Mouse (Mus musculus) embryonic fibroblast, embryonic 13.5 days (primary cell): ENCODE results near the gene Fam173a. TPM values are rescaled to one million over a fixed set of nuclear protein-coding genes. Genes with fewer than 3 reads are reported as not detected.

ENCODE experiments used
- H3K27ac ChIP-seq: 2 replicates; pipeline ENCODE4 v1.5.1; 2012; ENCODE audit warnings: low read length, control low read depth, inconsistent platforms; ENCODE audit not compliant: insufficient read depth
- H3K4me1 ChIP-seq: 2 replicates; pipeline ENCODE4 v1.6.1; 2011; ENCODE audit warnings: low read length; ENCODE audit not compliant: control insufficient read depth, insufficient read depth
- H3K4me3 ChIP-seq: 2 replicates; pipeline ENCODE4 v1.5.1; 2011; ENCODE audit warnings: mild to moderate bottlenecking, control low read depth, low read length; ENCODE audit not compliant: insufficient read depth
- CTCF ChIP-seq: IDR thresholded peaks from 2 replicates; pipeline ENCODE4 v1.5.1; 2011; ENCODE audit warnings: mild to moderate bottlenecking, control low read depth, low read length, moderate library complexity, borderline replicate concordance; ENCODE audit not compliant: insufficient read depth
- POLR2A ChIP-seq: IDR thresholded peaks from 2 replicates; pipeline ENCODE4 v1.6.1; 2011; ENCODE audit warnings: low read depth, mild to moderate bottlenecking, control low read depth, low read length, moderate library complexity
- polyA plus RNA-seq: library from polyadenylated mRNA; stranded (reverse); fragments of >200 nt; gene quantifications from 2 replicates; pipeline ENCODE4 v1.2.4, GENCODE M21; 2011; ENCODE audit warnings: low read depth; ENCODE audit not compliant: missing spikeins, insufficient read length

The Fam173a gene
- polyA plus RNA-seq, 1 experiment, result 25.4 TPM

- no peak overlapping the region for H3K4me3 ChIP-seq
- no peak overlapping the region for H3K27ac ChIP-seq
- TF ChIP-seq POLR2A (peak; percentile 8), CTCF (no peak)
- H3K4me1 ChIP-seq, result peaks cover 14% of the 10 kb centered on the region
Measured at GRCm38 (mm10) chr17:25835301-25835700, 42.6 kb upstream of the Fam173a start.

GRCm38 (mm10) chr17:25834595-25835222, 42.0 kb upstream of the Fam173a start:
- H3K4me1 ChIP-seq, result peaks cover 14% of the 10 kb centered on the region
- peak overlapping the region; percentile 69; the same call in 1 of the 2 replicates for H3K4me3 ChIP-seq
- H3K27ac ChIP-seq, result no peak overlapping the region
- TF ChIP-seq CTCF, result no peak
- 0 out of 2 replicates have a peak, but pooled peaks have one; percentile 8 for TF ChIP-seq POLR2A

- H3K4me3 ChIP-seq, result peak overlapping the region; percentile 69
- H3K27ac ChIP-seq, result peak overlapping the region; percentile 94; the same call in 1 of the 2 replicates
- TF ChIP-seq POLR2A (no peak), CTCF (no peak)
- peaks cover 14% of the 10 kb centered on the region for H3K4me1 ChIP-seq
Measured at GRCm38 (mm10) chr17:25833961-25834594, 41.4 kb upstream of the Fam173a start.

- peak within 1 kb of the TSS; percentile 86 for H3K4me3 ChIP-seq
- H3K4me1 ChIP-seq, result peaks cover 14% of the 10 kb centered on the region
- peak within 1 kb of the TSS; percentile 94 for H3K27ac ChIP-seq
- no peak for TF ChIP-seq CTCF
- TF ChIP-seq POLR2A, result peak; percentile 23; the same call in 1 of the 2 replicates
Measured at GRCm38 (mm10) chr17:25833291-25833663, 40.6 kb upstream of the Fam173a start, which contains the start of gene Stub1. Stub1 (minus strand) TSS chr17:25833404.

- H3K4me3 ChIP-seq, result peak overlapping the region; percentile 86
- peak overlapping the region; percentile 94 for H3K27ac ChIP-seq
- TF ChIP-seq CTCF, result no peak
- peak; percentile 83 for TF ChIP-seq POLR2A
- H3K4me1 ChIP-seq, result peaks cover 14% of the 10 kb centered on the region
Measured at GRCm38 (mm10) chr17:25832436-25833290, 40.0 kb upstream of the Fam173a start.

- peak; percentile 22 for TF ChIP-seq POLR2A
- no peak for TF ChIP-seq CTCF
- Histone ChIP-seq H3K27ac (peak overlapping the region; percentile 77), H3K4me1 (peaks cover 12% of the 10 kb centered on the region), H3K4me3 (peak overlapping the region; percentile 86)
Measured at GRCm38 (mm10) chr17:25831451-25832281, 39.0 kb upstream of the Fam173a start.

- Histone ChIP-seq H3K27ac (no peak overlapping the region), H3K4me3 (peak overlapping the region; percentile 86), H3K4me1 (peaks cover 7% of the 10 kb centered on the region)
- no peak for TF ChIP-seq CTCF
- TF ChIP-seq POLR2A, result peak; percentile 23; the same call in 1 of the 2 replicates
Measured at GRCm38 (mm10) chr17:25830806-25831431, 38.2 kb upstream of the Fam173a start.

- TF ChIP-seq CTCF (no peak), POLR2A (no peak; the same call in 1 of the 2 replicates)
- Histone ChIP-seq H3K4me1 (peaks cover 7% of the 10 kb centered on the region; the same call in 1 of the 2 replicates), H3K27ac (no peak overlapping the region), H3K4me3 (no peak overlapping the region)
Measured at GRCm38 (mm10) chr17:25830200-25830753, 37.6 kb upstream of the Fam173a start.

GRCm38 (mm10) chr17:25829558-25830017, 36.9 kb upstream of the Fam173a start:
- H3K27ac ChIP-seq, result 0 out of 2 replicates have a peak overlapping the region, but pooled peaks have one; percentile 59
- H3K4me3 ChIP-seq, result peak overlapping the region; percentile 44
- TF ChIP-seq POLR2A, result peak; percentile 49; the same call in 1 of the 2 replicates
- TF ChIP-seq CTCF, result no peak
- peaks cover 3% of the 10 kb centered on the region; the same call in 1 of the 2 replicates for H3K4me1 ChIP-seq
